Mouse (Mus musculus) hindbrain, embryonic 10.5 days (tissue): ENCODE results near the gene Cds1. TPM values are rescaled to one million over a fixed set of nuclear protein-coding genes. Genes with fewer than 3 reads are reported as not detected.

Experiments used
- DNase-seq: peaks from one replicate; pipeline ENCODE4 v3.0.0-alpha.2; 2017; ENCODE audit warnings: low spot score
- H3K27ac ChIP-seq: fragments of 300-500 bp; sonication (generic); 2 replicates; pipeline ENCODE4 v1.5.1; 2016; ENCODE audit warnings: mild to moderate bottlenecking, moderate library complexity
- H3K27me3 ChIP-seq: fragments of 300-500 bp; sonication (generic); 2 replicates; pipeline ENCODE4 v1.6.1; 2016; ENCODE audit warnings: mild to moderate bottlenecking; ENCODE audit not compliant: poor library complexity, insufficient read depth, severe bottlenecking
- H3K36me3 ChIP-seq: fragments of 300-500 bp; sonication (generic); 2 replicates; pipeline ENCODE4 v1.6.1; 2016; ENCODE audit warnings: mild to moderate bottlenecking, moderate library complexity
- H3K4me1 ChIP-seq: fragments of 300-500 bp; sonication (generic); replicated peaks from 2 replicates; pipeline ENCODE4 v1.6.1; 2016; ENCODE audit warnings: mild to moderate bottlenecking
- H3K4me3 ChIP-seq: fragments of 300-500 bp; sonication (generic); 2 replicates; pipeline ENCODE4 v1.5.1; 2016; ENCODE audit warnings: mild to moderate bottlenecking, moderate library complexity
- H3K9me3 ChIP-seq: fragments of 300-500 bp; sonication (generic); 2 replicates; pipeline ENCODE4 v1.6.1; 2016; ENCODE audit warnings: mild to moderate bottlenecking, moderate library complexity
- WGBS: fragments of 180-500 bp; shearing (Covaris S2); methylation state at CpG from one replicate; pipeline ENCODE4 v1.1.7; 2016; 5-methylcytosine and 5-hydroxymethylcytosine counted together
- polyA plus RNA-seq: library from polyadenylated mRNA; unstranded; fragments of >200 nt; fragmentation: Nextera tagmentation; extraction: Ambion mirVana; gene quantifications from 2 replicates; pipeline ENCODE4 v1.2.1, GENCODE M21; 2016

The Cds1 gene
- polyA plus RNA-seq, 1 experiment from 2014 or later: 1.2 TPM

DNA sequence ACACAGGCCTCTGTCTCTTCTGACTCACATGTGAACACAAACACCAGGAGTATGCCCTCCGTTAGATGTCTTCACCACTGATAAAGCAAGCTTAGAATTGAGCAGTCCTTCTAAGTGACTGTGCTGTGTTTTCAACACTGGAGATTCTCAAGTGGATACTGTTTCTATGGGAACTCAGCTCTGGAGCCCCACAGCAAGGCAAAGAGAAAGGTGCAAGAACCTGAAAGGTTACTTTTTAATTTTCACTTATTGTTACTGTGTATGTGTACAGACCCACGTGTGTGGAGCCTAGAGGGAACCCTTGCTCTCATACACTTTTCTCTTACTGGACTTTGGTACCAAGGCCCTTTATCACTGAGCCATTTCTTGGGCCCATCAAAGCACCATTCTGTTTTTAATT, 101.8 kb downstream of the Cds1 start:
- no peak overlapping the region for H3K4me3 ChIP-seq
- H3K4me1 ChIP-seq: no peaks in the 10 kb centered on the region
- H3K9me3 ChIP-seq: 0 out of 2 replicates have a peak, but pooled peaks cover 4% of the 10 kb centered on the region
- H3K27ac ChIP-seq: no peak overlapping the region
- no peaks in the 10 kb centered on the region for H3K27me3 ChIP-seq
- H3K36me3 ChIP-seq: peaks cover 99% of the 10 kb centered on the region
- 94% methylated on average over 2 of the region's 2 CpGs for WGBS
- DNase-seq: no peak

Other genes starting within 250 kb of the Cds1 start
- 8.1 and 9.8 TPM in 2 replicates for gene Nkx6-1, start 100.1 kb upstream of the Cds1 start, polyA plus RNA-seq